Mouse (Mus musculus): ENCODE results near the gene Arhgap24.

The Arhgap24 gene

DNA sequence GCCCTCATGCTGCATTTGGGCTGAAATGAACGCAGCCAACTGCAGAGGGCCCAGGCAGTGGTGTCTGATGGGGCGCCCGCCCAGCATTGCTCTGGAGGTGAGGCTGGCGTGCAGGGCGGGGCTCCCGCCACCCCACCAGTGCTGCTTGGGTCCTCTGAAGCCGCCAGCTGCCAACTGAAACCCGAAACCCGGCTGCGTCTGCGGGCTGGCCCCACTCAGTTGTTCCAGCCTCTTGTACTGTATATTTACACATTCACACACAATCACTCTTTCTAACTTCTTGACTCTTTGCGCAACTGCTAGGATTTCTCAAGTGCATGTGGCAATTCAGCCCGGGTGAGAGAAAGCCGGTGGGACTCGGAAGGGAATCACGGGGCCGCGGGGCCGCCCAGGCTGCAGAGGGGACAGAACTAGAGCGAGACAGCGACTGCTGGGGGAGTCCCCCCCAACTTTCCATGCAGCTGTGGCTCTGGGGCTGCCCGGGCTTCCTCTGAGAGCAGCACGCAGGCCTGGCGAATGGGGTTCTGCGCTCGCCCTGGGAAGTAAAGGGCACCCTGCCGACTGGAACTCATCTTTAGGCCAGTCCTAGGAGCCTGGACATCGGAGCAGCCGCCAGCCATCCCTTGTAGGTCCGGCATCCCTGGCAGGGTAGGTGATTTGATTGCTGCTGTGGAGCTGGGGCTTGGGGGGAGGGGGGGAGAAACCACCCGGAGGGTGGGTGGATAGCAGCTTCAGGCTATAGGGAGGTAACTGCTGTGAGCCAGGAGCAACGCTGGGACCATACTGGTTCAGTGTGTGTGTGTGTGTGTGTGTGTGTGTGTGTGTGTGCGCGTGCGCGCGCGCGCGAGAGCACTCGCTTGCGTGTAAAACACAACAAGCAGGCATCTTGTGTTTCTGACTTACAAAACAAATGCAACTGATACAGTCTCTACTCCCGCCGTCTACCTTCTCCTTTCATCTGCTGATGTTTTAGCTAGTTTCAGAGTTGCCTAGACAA is at the start of gene Arhgap24:
Gene Arhgap24 (plus strand): TSS at position 177 of the 997 bp plus-strand sequence.
- DNase-seq, result peak; percentile 38

GRCm38 (mm10) chr5:102434182-102434581 is 47.0 kb upstream of the Arhgap24 start:
- DNase-seq, result no peak

- DNase-seq, result no peak
These were observed 44.6 kb upstream of the Arhgap24 start for GRCm38 (mm10) chr5:102436581-102436980.

GRCm38 (mm10) chr5:102439119-102439877 is 41.9 kb upstream of the Arhgap24 start:
- no peak for DNase-seq

- no peak for DNase-seq
These were observed 33.8 kb upstream of the Arhgap24 start for GRCm38 (mm10) chr5:102447436-102447835.

DNA sequence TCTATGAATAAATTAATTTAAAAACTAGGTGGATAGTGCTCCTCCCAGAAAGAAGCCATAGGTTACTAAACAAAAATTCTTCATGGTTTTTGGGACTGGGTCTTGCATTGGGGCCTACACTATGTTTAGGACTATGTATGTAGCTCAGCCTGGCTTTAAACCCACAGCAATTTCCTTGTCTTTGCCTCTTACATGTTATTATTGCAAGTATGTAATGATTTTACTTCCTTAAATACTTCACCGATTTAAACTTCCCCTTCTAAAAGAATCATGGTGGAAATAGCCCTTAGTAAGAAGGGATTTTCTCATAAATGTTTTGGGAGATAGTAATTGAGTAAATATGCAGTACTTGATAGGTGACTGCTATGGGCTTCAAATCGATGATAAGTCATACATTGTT is 30.3 kb upstream of the Arhgap24 start:
- DNase-seq, result no peak

DNA sequence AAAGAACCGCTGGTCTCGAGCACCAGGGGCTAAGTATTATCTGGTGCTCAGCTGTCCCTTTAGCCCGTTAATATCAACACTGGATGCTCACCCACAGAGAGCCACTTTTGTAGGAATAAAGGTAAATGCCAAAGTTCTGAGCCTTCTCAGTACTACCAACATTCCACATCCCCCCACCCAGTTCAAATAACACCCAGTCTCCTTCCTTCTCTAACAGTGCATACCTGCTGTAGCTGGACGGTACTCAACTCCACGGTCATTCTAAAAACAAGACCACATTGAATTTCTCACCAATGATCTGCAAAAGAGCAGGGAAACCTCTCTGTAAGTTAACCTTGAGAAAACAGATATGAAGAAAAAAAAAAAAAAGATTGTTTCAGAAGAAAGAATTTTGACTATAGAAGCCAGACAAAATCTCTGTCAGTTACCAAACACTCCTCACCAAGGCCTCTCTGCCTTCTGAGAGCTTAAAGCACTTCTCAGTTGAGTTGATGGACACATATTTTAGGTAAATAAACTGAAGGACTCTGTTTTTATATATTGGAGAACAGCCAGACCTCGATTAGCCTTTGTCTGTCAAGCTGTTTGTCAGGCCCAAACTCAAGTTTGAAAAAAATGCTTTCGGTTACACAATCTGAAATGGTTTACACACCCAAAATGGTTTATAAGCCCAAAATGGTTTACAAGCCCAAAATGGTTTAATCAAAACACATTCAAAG is 29.0 kb upstream of the Arhgap24 start:
- DNase-seq, result no peak

- no peak for DNase-seq
These were observed 27.9 kb upstream of the Arhgap24 start for GRCm38 (mm10) chr5:102453324-102453723.

GRCm38 (mm10) chr5:102455247-102455646 is 25.9 kb upstream of the Arhgap24 start:
- DNase-seq, result no peak

DNA sequence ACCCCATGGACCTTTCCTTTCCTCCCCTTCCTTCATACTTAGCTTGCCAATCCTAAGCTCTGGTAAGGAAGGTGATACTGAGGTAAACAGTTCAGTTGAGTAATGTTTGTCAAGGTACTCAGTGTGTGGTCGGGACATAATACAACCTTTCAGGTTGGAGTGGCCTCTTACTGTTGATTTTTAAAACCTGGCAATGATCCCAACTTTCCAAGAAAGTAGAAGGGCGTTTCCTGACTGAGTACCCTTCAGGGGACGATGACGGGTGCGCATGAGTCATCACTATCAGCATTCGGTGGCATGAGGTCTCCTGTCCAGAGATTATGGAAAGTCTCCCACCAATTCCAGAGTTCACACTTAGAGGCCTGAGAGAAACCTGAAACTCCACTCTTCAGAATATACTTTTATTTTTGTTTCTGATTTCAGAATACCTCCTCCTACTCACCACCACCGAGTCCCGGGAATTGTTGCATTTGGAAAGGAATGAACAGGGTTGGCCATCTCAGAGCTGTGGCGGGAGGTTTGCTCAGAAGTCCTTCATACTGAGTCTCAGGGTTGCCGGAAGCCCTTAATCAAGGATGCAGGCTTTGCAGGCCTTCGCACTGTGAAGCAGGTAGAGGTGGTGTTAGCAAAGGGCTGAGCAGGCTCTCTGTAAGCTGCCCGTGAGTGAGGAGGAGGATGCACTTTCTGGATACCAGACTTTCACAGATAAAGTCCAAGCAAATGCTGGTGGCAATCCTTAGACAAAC is 20.6 kb upstream of the Arhgap24 start:
- no peak for DNase-seq

- peak; percentile 11 for DNase-seq
These were observed 18.2 kb upstream of the Arhgap24 start for GRCm38 (mm10) chr5:102462948-102463347.

DNA sequence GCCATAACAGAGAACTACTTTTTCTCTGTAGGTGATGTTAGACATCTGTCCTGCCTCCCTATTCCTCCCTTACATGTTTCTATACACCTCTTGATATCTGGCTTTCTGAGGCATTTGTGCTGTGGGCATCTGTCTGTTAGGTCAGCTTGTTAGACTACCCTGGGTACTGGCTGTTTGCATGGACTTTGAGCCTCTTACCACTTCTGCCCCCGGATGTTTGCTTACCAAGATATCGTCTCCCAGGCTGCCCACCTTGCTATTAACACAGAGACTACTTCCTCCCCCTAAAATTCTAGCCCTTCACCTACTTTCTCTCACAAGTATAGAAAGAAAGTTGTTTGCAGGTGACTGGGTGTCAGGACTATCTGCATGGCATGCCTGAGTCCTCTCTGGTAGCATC is 15.8 kb upstream of the Arhgap24 start:
- DNase-seq, result no peak

GRCm38 (mm10) chr5:102468292-102468691 is 12.9 kb upstream of the Arhgap24 start:
- DNase-seq, result no peak

DNA sequence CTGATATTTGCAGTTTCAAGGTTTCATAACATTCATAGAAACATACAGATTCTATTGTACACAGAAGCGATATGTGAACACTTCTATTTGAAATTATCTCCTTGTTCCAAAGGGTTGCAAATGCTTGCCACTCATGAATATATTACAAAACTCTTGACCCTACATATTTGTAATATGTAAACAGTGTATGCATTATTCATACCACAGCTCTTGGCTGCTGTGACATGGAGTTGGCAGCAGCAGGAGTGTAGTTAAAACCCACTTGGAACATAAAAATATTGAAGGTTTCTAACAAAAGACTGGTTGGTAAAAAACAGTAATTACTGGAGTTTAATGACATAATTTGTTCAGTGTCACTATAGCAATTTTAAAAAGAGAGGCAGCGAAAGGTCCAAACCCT is 10.9 kb upstream of the Arhgap24 start:
- no peak for DNase-seq

- no peak for DNase-seq
These were observed 3.1 kb upstream of the Arhgap24 start for GRCm38 (mm10) chr5:102478076-102478475.

- no peak for DNase-seq
These were observed 2.2 kb downstream of the Arhgap24 start for GRCm38 (mm10) chr5:102483285-102483975.

GRCm38 (mm10) chr5:102491554-102491953 is 10.4 kb downstream of the Arhgap24 start:
- DNase-seq, result no peak

GRCm38 (mm10) chr5:102492152-102492551 is 11.0 kb downstream of the Arhgap24 start:
- no peak for DNase-seq

DNA sequence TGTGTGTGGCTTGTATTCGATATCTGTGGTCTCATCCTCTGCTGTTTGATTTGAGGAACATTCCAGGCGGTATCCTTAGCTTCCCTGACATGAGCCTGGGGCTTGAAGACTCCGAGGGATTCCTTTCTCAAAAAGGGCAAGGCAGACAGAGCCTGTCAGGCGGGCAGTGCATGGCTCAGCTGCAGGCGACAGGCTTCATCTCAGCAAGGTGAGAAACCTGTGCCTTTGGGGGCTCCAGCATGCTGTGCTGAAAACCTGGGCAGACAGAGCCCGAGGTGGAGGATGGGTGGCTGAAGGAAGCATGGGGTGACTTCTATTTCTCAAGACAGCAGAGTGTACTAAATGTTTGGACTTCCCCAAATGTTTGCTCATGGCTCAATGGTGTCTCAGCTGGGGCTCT is 13.6 kb downstream of the Arhgap24 start:
- DNase-seq, result no peak

DNA sequence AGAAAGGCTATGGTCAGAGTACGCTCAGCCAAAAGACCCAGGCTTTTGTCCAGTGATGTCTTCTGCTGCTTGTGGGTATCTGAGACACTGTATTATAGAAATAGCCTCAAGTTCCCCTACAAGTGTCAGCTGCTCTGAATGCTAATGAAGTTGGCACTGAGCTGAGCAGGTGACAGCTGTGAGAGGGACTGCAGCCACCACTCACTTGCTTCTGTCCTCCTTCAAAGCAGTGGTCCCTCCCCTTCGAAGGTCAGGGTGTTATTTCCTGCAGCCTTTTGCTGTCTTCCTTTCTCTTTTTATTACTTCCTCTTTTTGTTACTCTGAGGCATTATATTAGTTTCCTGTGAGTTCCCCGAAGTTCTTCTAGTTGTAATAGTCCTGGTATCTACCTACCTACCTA is 16.0 kb downstream of the Arhgap24 start:
- DNase-seq, result no peak

DNA sequence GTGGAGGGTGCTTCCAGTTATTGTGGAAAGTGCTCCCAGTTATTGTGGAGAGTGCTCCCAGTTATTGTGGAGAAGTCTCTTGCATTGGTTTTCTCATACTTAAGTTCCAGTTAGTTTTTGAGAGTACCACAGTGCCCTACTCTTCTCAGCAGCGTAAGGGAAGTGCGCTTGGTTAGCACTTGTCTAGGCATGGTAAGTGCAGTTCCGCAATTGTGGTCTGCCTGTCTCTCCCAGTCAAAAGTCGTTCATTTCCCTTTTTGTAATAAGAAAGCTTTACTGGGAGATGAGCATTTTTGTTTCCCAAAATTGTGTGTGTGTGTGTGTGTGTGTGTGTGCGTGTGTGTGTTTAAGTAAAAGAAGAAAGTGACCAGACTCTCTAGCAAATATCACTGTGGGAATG is 17.6 kb downstream of the Arhgap24 start:
- no peak for DNase-seq

- no peak for DNase-seq
These were observed 21.1 kb downstream of the Arhgap24 start for GRCm38 (mm10) chr5:102502333-102502732.
